Mouse (Mus musculus) liver, adult 2 months (tissue): ENCODE results near the gene Crocc.
A peak's percentile ranks its signal among the peaks of the same experiment; 100 is the strongest.

ENCODE experiments used
- CTCF ChIP-seq: fragments of 200-500 bp; IDR thresholded peaks from 2 replicates; pipeline ENCODE4 v1.5.1; 2011; ENCODE audit warnings: low read depth, low read length, control low read depth
- POLR2A ChIP-seq: fragments of 200-500 bp; IDR thresholded peaks from 2 replicates; pipeline ENCODE4 v1.6.1; 2011; ENCODE audit warnings: low read length, control low read depth; ENCODE audit not compliant: insufficient read depth; ENCODE audit errors: extremely low read depth

GRCm38 (mm10) chr4:141031733-141032132 lies 28.6 kb downstream of the Crocc start:
- TF ChIP-seq CTCF (peak; percentile 95), POLR2A (no peak)
